Mouse (Mus musculus): ENCODE measurements around the gene Sult2b1. TPM values are rescaled to one million over a fixed set of nuclear protein-coding genes. Genes with fewer than 3 reads are reported as not detected.

Sult2b1 gene
- polyA plus RNA-seq, 1 experiment from 2014 or later = 1.9 TPM

- ATAC-seq (ENCODE audit: low FRiP score) = peak; percentile 77; the same call in 1 of the 2 replicates
Observed at GRCm38 (mm10) chr7:45739162-45739763, 45.2 kb downstream of the Sult2b1 start.

GRCm38 (mm10) chr7:45733477-45733876 lies 51.0 kb downstream of the Sult2b1 start:
- H3K4me1 ChIP-seq = peaks cover 9% of the 10 kb centered on the region
- H3K4me3 ChIP-seq (replicated peaks) = no peak overlapping the region
- 93% methylated on average over 5 of the region's 5 CpGs for WGBS
- peaks cover 10% of the 10 kb centered on the region; the same call in 1 of the 2 replicates for H3K36me3 ChIP-seq (replicated peaks)
- no peak overlapping the region for H3K4me2 ChIP-seq
- no peak overlapping the region for H3K27ac ChIP-seq
- H3K9ac ChIP-seq = no peak overlapping the region
- H3K27me3 ChIP-seq = no peaks in the 10 kb centered on the region
- no peaks in the 10 kb centered on the region for H3K9me3 ChIP-seq
- ATAC-seq (ENCODE audit: low FRiP score) = no peak

More at GRCm38 (mm10) chr7:45739162-45739763, 45.2 kb downstream of the Sult2b1 start:
- Histone ChIP-seq H3K4me3 (replicated peaks) (no peak overlapping the region), H3K9ac (no peak overlapping the region), H3K27ac (no peak overlapping the region), H3K9me3 (no peaks in the 10 kb centered on the region), H3K27me3 (peaks cover 18% of the 10 kb centered on the region), H3K4me1 (no peaks in the 10 kb centered on the region), H3K36me3 (replicated peaks) (no peaks in the 10 kb centered on the region), H3K4me2 (no peak overlapping the region)
- WGBS = 8% methylated on average over 9 of the region's 9 CpGs

GRCm38 (mm10) chr7:45730727-45731431 lies 53.6 kb downstream of the Sult2b1 start:
- Histone ChIP-seq H3K27ac (0 out of 2 replicates have a peak overlapping the region, but pooled peaks have one; percentile 15), H3K4me1 (peaks cover 9% of the 10 kb centered on the region), H3K4me3 (replicated peaks) (no peak overlapping the region), H3K27me3 (no peaks in the 10 kb centered on the region), H3K36me3 (replicated peaks) (peaks cover 29% of the 10 kb centered on the region), H3K4me2 (no peak overlapping the region), H3K9me3 (no peaks in the 10 kb centered on the region), H3K9ac (no peak overlapping the region)
- WGBS = 20% methylated on average over 16 of the region's 16 CpGs
- peak; percentile 46; the same call in 1 of the 2 replicates for ATAC-seq (ENCODE audit: low FRiP score)

GRCm38 (mm10) chr7:45727625-45728024 lies 56.8 kb downstream of the Sult2b1 start:
- Histone ChIP-seq H3K9ac (no peak overlapping the region), H3K27ac (no peak overlapping the region), H3K4me2 (no peak overlapping the region), H3K27me3 (no peaks in the 10 kb centered on the region), H3K4me3 (replicated peaks) (no peak overlapping the region), H3K4me1 (peaks cover 9% of the 10 kb centered on the region), H3K36me3 (replicated peaks) (peaks cover 62% of the 10 kb centered on the region), H3K9me3 (no peaks in the 10 kb centered on the region)
- no peak for ATAC-seq (ENCODE audit: low FRiP score)
- WGBS = 88% methylated on average over 3 of the region's 3 CpGs

GRCm38 (mm10) chr7:45726419-45726818 lies 58.0 kb downstream of the Sult2b1 start:
- Histone ChIP-seq H3K9me3 (no peaks in the 10 kb centered on the region), H3K9ac (no peak overlapping the region), H3K4me3 (replicated peaks) (no peak overlapping the region), H3K36me3 (replicated peaks) (peaks cover 74% of the 10 kb centered on the region), H3K27ac (no peak overlapping the region), H3K4me1 (peaks cover 9% of the 10 kb centered on the region), H3K27me3 (no peaks in the 10 kb centered on the region), H3K4me2 (no peak overlapping the region)
- ATAC-seq (ENCODE audit: low FRiP score) = no peak
- WGBS = 94% methylated on average over 10 of the region's 10 CpGs

- ATAC-seq (ENCODE audit: low FRiP score) = no peak
- H3K27me3 ChIP-seq = no peaks in the 10 kb centered on the region
- 97% methylated on average over 11 of the region's 11 CpGs for WGBS
- no peak within 1 kb of the TSS for H3K27ac ChIP-seq
- no peak within 1 kb of the TSS for H3K4me2 ChIP-seq
- no peaks in the 10 kb centered on the region for H3K9me3 ChIP-seq
- peaks cover 2% of the 10 kb centered on the region for H3K4me1 ChIP-seq
- H3K9ac ChIP-seq = no peak within 1 kb of the TSS
- H3K36me3 ChIP-seq (replicated peaks) = peaks cover 81% of the 10 kb centered on the region
- no peak within 1 kb of the TSS for H3K4me3 ChIP-seq (replicated peaks)
Observed at GRCm38 (mm10) chr7:45725713-45726112, 58.8 kb downstream of the Sult2b1 start, which contains the start of gene Spaca4. Gene Spaca4 (minus strand): TSS chr7:45725813.

GRCm38 (mm10) chr7:45725151-45725550 lies 59.3 kb downstream of the Sult2b1 start:
- Histone ChIP-seq H3K4me2 (no peak overlapping the region), H3K27ac (no peak overlapping the region), H3K9me3 (no peaks in the 10 kb centered on the region), H3K27me3 (no peaks in the 10 kb centered on the region), H3K4me3 (replicated peaks) (no peak overlapping the region), H3K36me3 (replicated peaks) (peaks cover 86% of the 10 kb centered on the region), H3K4me1 (no peaks in the 10 kb centered on the region; the same call in 1 of the 2 replicates), H3K9ac (no peak overlapping the region)
- WGBS = 94% methylated on average over 9 of the region's 9 CpGs
- ATAC-seq (ENCODE audit: low FRiP score) = no peak

- no peak for ATAC-seq (ENCODE audit: low FRiP score)
- H3K4me3 ChIP-seq (replicated peaks) = no peak overlapping the region
- no peaks in the 10 kb centered on the region for H3K9me3 ChIP-seq
- H3K4me2 ChIP-seq = no peak overlapping the region
- H3K4me1 ChIP-seq = peaks cover 13% of the 10 kb centered on the region
- H3K27me3 ChIP-seq = no peaks in the 10 kb centered on the region
- no peak overlapping the region for H3K27ac ChIP-seq
- no peak overlapping the region for H3K9ac ChIP-seq
- H3K36me3 ChIP-seq (replicated peaks) = peaks cover 88% of the 10 kb centered on the region
- WGBS = 91% methylated on average over 14 of the region's 14 CpGs
Observed at GRCm38 (mm10) chr7:45723781-45724180, 60.7 kb downstream of the Sult2b1 start.

GRCm38 (mm10) chr7:45723301-45723700 lies 61.2 kb downstream of the Sult2b1 start:
- H3K36me3 ChIP-seq (replicated peaks) = peaks cover 87% of the 10 kb centered on the region
- no peaks in the 10 kb centered on the region for H3K9me3 ChIP-seq
- no peak overlapping the region for H3K4me2 ChIP-seq
- no peaks in the 10 kb centered on the region for H3K27me3 ChIP-seq
- H3K4me3 ChIP-seq (replicated peaks) = no peak overlapping the region
- no peak overlapping the region for H3K9ac ChIP-seq
- no peak for ATAC-seq (ENCODE audit: low FRiP score)
- peaks cover 15% of the 10 kb centered on the region for H3K4me1 ChIP-seq
- H3K27ac ChIP-seq = no peak overlapping the region
- 90% methylated on average over 4 of the region's 4 CpGs for WGBS

- Histone ChIP-seq H3K9ac (no peak overlapping the region), H3K36me3 (replicated peaks) (peaks cover 83% of the 10 kb centered on the region), H3K4me2 (no peak overlapping the region), H3K9me3 (no peaks in the 10 kb centered on the region), H3K27me3 (no peaks in the 10 kb centered on the region), H3K27ac (no peak overlapping the region), H3K4me1 (peaks cover 15% of the 10 kb centered on the region), H3K4me3 (replicated peaks) (no peak overlapping the region)
- ATAC-seq (ENCODE audit: low FRiP score) = no peak
- 85% methylated on average over 13 of the region's 13 CpGs for WGBS
Observed at GRCm38 (mm10) chr7:45722348-45722713, 62.1 kb downstream of the Sult2b1 start.

GRCm38 (mm10) chr7:45721642-45722347 lies 62.7 kb downstream of the Sult2b1 start:
- Histone ChIP-seq H3K4me1 (peaks cover 20% of the 10 kb centered on the region), H3K4me3 (replicated peaks) (no peak overlapping the region), H3K4me2 (no peak overlapping the region), H3K27me3 (no peaks in the 10 kb centered on the region), H3K9ac (no peak overlapping the region), H3K27ac (no peak overlapping the region), H3K36me3 (replicated peaks) (peaks cover 77% of the 10 kb centered on the region), H3K9me3 (no peaks in the 10 kb centered on the region)
- ATAC-seq (ENCODE audit: low FRiP score) = no peak
- WGBS = 70% methylated on average over 13 of the region's 13 CpGs

GRCm38 (mm10) chr7:45721234-45721571 lies 63.3 kb downstream of the Sult2b1 start:
- H3K27ac ChIP-seq = 0 out of 2 replicates have a peak overlapping the region, but pooled peaks have one; percentile 59
- no peak overlapping the region for H3K9ac ChIP-seq
- H3K36me3 ChIP-seq (replicated peaks) = peaks cover 71% of the 10 kb centered on the region
- 85% methylated on average over 7 of the region's 7 CpGs for WGBS
- no peaks in the 10 kb centered on the region for H3K27me3 ChIP-seq
- no peak overlapping the region for H3K4me3 ChIP-seq (replicated peaks)
- H3K4me2 ChIP-seq = no peak overlapping the region
- no peaks in the 10 kb centered on the region for H3K9me3 ChIP-seq
- peaks cover 26% of the 10 kb centered on the region for H3K4me1 ChIP-seq
- ATAC-seq (ENCODE audit: low FRiP score) = no peak
